Mouse (Mus musculus) adipocyte (in vitro differentiated cells): Measurements from ENCODE around the gene Tmem132a.

ENCODE experiments used
- DNase-seq: peaks from one replicate; pipeline ENCODE4 v3.0.0-alpha.2; 2016; ENCODE audit warnings: low spot score

Tmem132a gene

DNA sequence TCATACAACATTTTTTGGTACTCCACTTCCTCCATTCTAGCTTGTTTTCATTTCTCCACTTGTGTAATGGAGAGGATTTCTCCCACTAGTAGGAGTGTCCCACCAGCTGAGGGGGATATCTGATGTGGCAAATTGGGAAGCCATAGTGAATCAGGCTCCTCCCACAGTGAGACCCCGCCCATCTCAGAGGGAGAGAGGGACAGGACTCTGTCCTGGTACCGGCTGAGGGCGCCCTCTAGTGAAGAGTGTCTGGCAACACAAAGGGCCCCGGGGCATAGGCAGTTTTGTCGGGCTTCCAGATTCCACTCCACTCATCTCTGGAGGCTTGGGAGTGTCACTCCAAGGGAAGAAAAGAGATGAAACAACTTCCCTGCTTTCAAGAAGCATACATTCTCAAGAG is 38.3 kb downstream of the Tmem132a start:
- peak; percentile 54 for DNase-seq

- no peak for DNase-seq
Measured at GRCm38 (mm10) chr19:10829436-10830175, 40.1 kb downstream of the Tmem132a start, which contains the start of gene Cd6. TSS of gene Cd6 (minus strand) at chr19:10830058.

DNA sequence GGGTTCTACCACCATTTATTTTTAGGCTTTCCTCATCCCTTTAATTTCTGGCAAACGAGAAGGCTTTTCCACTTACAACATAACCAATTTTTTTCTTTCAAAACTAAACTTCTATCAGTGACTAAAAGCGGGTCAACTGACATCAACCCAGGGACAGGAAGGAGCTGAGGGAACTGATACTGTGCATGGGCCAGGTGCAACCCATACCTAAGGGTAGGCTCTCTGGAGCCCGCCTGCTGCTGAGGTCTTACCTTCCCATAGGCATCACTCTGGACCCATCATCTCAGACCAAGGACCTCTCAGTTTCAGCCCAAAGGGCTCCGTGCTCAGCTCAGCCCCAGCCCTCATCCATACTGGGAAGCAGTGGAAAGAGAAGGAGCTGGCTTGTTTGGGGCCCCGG is 41.4 kb downstream of the Tmem132a start:
- no peak for DNase-seq

DNA sequence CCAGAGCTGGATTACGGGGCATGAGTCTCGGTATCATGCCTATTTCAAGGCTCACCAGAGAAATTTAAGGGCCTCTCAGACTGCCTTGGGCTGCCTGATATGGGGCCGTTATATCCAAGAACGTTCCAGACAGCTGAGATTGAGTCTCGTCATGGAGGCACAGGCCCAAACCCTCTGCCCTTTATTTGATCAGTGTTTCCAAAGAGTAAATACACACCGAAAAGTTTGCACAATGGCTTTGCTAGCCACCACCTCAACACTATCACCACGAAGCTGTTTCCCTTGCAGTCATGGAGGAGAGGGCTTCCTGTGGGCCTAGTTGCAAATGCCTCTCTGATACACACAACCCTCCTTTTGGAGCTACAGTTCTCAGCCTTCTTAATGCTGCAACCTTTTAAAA is 45.7 kb downstream of the Tmem132a start:
- no peak for DNase-seq

DNA sequence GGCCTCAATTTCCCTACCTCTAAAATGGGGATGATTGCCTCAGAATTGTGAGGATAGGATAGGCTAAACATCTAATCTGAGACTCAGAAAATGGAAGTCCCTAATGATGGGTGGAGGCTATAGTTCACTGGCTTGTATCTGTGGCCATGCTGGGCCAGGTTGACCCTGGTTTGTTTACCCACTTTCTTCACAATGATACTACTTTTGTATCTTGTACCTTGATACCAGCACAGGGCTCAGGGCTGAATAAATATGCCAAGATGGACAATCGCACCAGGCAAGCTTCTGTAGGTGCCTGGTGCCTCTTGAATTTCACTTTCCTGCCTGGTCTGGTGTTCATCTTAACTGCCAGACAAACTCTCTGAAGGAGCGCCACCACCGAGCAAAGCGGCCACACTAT is 47.2 kb downstream of the Tmem132a start:
- no peak for DNase-seq

DNA sequence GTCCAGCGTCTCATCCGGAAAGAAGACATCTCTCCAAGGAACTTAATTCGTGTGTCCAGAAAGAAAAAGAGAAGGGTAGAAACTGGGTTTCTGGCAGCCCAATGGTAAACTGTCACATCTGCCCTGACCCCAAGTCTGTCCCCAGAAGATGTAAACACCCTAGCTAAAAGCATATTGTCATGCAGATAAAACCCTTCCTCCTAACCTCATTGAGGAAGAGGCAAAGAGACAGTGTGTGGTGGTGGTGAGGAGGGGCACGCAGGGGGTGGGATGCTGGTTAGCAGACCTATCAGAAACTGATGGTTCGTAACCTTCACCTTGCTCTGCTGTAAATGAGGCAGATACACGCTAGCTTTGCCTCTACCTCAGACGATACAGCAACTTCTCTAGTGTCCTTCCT is 48.4 kb downstream of the Tmem132a start:
- DNase-seq, result no peak

- no peak for DNase-seq
Measured at GRCm38 (mm10) chr19:10818217-10818946, 51.4 kb downstream of the Tmem132a start.

- no peak for DNase-seq
Measured at GRCm38 (mm10) chr19:10816462-10816861, 53.3 kb downstream of the Tmem132a start.

- no peak for DNase-seq
Measured at GRCm38 (mm10) chr19:10815871-10816270, 53.9 kb downstream of the Tmem132a start.

- DNase-seq, result no peak
Measured at GRCm38 (mm10) chr19:10813905-10814304, 55.8 kb downstream of the Tmem132a start.

DNA sequence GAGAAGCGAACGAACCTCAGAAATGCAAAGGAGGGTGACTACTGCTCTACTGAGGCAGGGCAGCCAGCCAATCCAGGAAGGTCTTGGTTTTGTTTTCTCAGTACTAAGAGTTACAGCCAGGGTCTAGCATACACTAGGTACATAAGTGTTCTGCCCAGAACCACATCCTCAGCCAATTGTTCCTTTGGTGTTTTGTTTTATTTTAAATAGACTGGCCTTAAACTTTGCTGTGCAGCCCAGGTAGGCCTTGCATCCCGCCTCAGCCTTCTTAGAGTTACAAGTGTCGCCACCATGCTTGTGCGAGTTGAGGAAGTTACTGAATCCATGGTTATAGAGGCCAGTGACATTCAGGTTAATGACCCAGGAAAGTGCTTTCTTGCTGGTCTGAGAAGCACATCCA is 56.7 kb downstream of the Tmem132a start:
- DNase-seq, result no peak

DNA sequence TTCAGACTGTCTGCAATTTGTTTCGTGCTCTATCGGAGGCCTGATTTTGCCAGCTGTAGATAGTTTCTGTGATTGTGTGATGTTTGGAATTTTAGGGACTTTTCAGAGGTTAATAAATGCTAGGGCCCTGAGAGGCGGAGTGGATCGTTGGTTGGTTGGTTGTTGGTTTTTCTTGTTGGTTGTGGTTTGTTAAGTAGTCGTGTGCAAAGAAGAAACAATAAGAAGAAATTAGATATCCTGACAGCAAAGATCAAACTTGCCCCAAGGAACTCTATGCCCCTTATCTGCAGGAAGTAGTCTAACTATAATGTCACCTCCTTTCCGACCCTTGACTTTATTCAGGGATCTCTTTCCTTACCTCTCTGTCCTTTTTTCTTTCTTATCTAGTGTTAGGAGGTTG is 58.3 kb downstream of the Tmem132a start:
- no peak for DNase-seq

DNA sequence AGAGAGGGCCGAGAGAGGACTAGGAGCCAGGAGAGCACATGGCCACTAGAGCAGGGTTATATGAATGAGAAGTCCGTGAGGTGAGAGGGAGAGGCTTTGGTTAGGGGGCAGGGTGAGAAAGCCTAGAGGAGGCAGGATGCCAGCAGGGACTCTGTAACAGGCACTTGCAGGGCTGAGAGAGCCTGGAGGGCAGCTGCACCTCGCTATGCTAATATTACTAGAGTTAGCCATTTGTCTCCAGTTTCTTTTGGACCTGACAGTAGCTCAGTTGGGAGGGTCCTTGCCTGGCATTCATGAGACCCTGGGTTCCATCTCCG is 59.6 kb downstream of the Tmem132a start:
- no peak for DNase-seq

GRCm38 (mm10) chr19:10809428-10810175 is 60.1 kb downstream of the Tmem132a start:
- no peak for DNase-seq

DNA sequence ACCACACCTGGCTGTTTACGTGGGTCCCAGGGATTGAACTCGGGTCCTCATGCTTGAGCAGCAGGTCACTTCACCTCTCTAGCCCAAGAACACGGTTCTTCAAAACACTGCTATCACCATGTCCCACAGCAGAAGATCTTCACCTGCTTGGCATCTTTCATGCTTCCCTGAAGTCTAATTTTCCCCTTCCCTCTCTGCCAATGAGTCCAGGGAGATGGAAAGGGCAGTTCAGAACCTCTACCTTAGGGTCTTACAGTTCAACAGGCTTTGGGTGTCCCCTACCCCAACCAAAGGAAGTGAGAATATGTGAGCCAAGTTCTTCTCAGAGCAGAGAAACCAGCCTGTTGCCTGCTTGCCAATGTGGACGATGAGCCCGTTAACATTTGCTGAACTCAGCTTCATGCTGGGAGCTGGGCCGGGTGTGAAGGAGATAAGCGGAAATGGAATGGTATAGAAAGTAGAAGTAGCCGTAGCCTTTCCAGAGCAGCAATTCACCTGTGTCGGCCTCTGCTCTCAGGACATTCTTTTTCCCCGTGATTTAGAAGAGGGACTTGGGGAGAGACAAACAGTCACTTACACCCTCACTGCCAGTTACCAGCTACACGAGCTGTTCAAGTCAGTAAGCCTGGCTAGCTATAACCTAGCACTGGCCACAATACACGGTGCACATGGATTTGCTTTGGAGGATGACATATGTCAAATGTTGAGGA is 61.1 kb downstream of the Tmem132a start:
- no peak for DNase-seq
